Mouse (Mus musculus) embryonic stem cell, embryonic (primary cell): Measurements from ENCODE around the gene Nacad.

Experiments used
- CTCF ChIA-PET, 4 experiments: fragments of 300-600 bp in 2 of 4; fragments of 350-600 bp in 2 of 4; sonication (Branson Sonifier 250); formaldehyde crosslinking; loops; one replicate each; lab custom pipeline; 2022; ENCODE audit warnings: inconsistent platforms in 2 of 4; lab: Charles Lee
- POLR2A ChIA-PET, 4 experiments: fragments of 300-600 bp in 2 of 4; fragments of 350-600 bp in 2 of 4; sonication (Branson Sonifier 250); formaldehyde crosslinking; loops; one replicate each; lab custom pipeline; 2022; ENCODE audit warnings: antibody characterized with exemption in 4 of 4, inconsistent platforms in 1 of 4; lab: Charles Lee

Gene Nacad

GRCm38 (mm10) chr11:6597523-6597922, 8.3 kb downstream of the Nacad start:
- CTCF ChIA-PET: interaction anchor here in 2 of 4 experiments (1.1 to 2.0 kb wide), 7 partner anchors 9 to 195 kb away, joined by 3 to 6 read pairs (median 4); no protein-coding TSS in a partner anchor
- POLR2A ChIA-PET: interaction anchor here in 3 of 4 experiments (0.6 to 31.2 kb wide), 14 partner anchors 8 to 70 kb away, joined by 3 to 915 read pairs (median 5); partner anchors contain the start of genes Tbrg4 (in 2 of the 3) and Nacad (in 1 of the 3)

- CTCF ChIA-PET: interaction anchor here in 1 of 4 experiments (0.9 to 2.0 kb wide), 3 partner anchors 27 to 194 kb away, joined by 3 to 6 read pairs (median 4); no protein-coding TSS in a partner anchor
- POLR2A ChIA-PET: interaction anchor here in 3 of 4 experiments (0.6 to 31.2 kb wide), 12 partner anchors 8 to 495 kb away, joined by 3 to 915 read pairs (median 4); partner anchors contain the start of genes Tbrg4 (in 2 of the 3) and Nacad (in 1 of the 3)
These were observed 9.2 kb downstream of the Nacad start for GRCm38 (mm10) chr11:6596616-6597015.

GRCm38 (mm10) chr11:6596205-6596604, 9.6 kb downstream of the Nacad start:
- CTCF ChIA-PET: interaction anchor here in 1 of 4 experiments (0.9 kb wide), 1 partner anchor 27 kb away, joined by 3 read pairs; no protein-coding TSS in a partner anchor
- POLR2A ChIA-PET: interaction anchor here in 3 of 4 experiments (0.6 to 31.2 kb wide), 12 partner anchors 7 to 1501 kb away, joined by 3 to 915 read pairs (median 6); partner anchors contain the start of genes Tbrg4 (in 3 of the 3) and Nacad (in 1 of the 3)

- POLR2A ChIA-PET: interaction anchor here in 3 of 4 experiments (0.7 to 31.2 kb wide), 9 partner anchors 8 to 1501 kb away, joined by 3 to 915 read pairs (median 18); partner anchors contain the start of genes Tbrg4 (in 3 of the 3) and Nacad (in 1 of the 3)
- CTCF ChIA-PET: interaction anchor here in 1 of 4 experiments (1.6 kb wide), 1 partner anchor 9 kb away, joined by 4 read pairs; no protein-coding TSS in a partner anchor
These were observed 10.5 kb downstream of the Nacad start for GRCm38 (mm10) chr11:6595339-6595738.

GRCm38 (mm10) chr11:6594845-6595244, 11.0 kb downstream of the Nacad start:
- CTCF ChIA-PET: interaction anchor here in 1 of 4 experiments (1.6 kb wide), 1 partner anchor 9 kb away, joined by 4 read pairs; no protein-coding TSS in a partner anchor
- POLR2A ChIA-PET: interaction anchor here (0.6 to 31.2 kb wide), 12 partner anchors 9 to 71 kb away, joined by 3 to 915 read pairs (median 13); partner anchors contain the start of genes Tbrg4 (in 3 of the 4) and Nacad (in 2 of the 4)

GRCm38 (mm10) chr11:6593406-6593805, 12.4 kb downstream of the Nacad start:
- ChIA-PET POLR2A (interaction anchor here (0.5 to 31.2 kb wide), 34 partner anchors 8 to 410 kb away, joined by 3 to 915 read pairs (median 4); partner anchors contain the start of genes Nacad (in 3 of the 4), Tbrg4 (in 3 of the 4) and H2afv (in 1 of the 4)), CTCF (no interaction called here)

GRCm38 (mm10) chr11:6590933-6591675, 14.7 kb downstream of the Nacad start:
- POLR2A ChIA-PET: interaction anchor here (0.8 to 31.2 kb wide), 6 partner anchors 13 to 38 kb away, joined by 3 to 915 read pairs (median 38); partner anchors contain the start of genes Nacad (in 2 of the 4) and Tbrg4 (in 2 of the 4)
- CTCF ChIA-PET: no interaction called here

GRCm38 (mm10) chr11:6589838-6590237, 16.0 kb downstream of the Nacad start:
- ChIA-PET POLR2A (interaction anchor here in 2 of 4 experiments (6.5 to 31.2 kb wide), 2 partner anchors 15 to 30 kb away, joined by 53 to 569 read pairs; partner anchors contain the start of genes Nacad (in 1 of the 2) and Tbrg4 (in 1 of the 2)), CTCF (interaction anchor here in 1 of 4 experiments (0.5 kb wide), 1 partner anchor 1700 kb away, joined by 4 read pairs; no protein-coding TSS in a partner anchor)

GRCm38 (mm10) chr11:6588295-6588694, 17.6 kb downstream of the Nacad start:
- POLR2A ChIA-PET: interaction anchor here (0.6 to 3.2 kb wide), 21 partner anchors 9 to 1729 kb away, joined by 3 to 13 read pairs (median 3); partner anchors contain the start of gene Tbrg4 (in 1 of the 4)
- CTCF ChIA-PET: interaction anchor here in 1 of 4 experiments (0.5 to 1.3 kb wide), 3 partner anchors 10 to 87 kb away, joined by 3 to 4 read pairs (median 4); no protein-coding TSS in a partner anchor

GRCm38 (mm10) chr11:6587249-6587940, 18.5 kb downstream of the Nacad start:
- CTCF ChIA-PET: interaction anchor here in 3 of 4 experiments (1.0 to 1.5 kb wide), 3 partner anchors 11 to 60 kb away, joined by 3 to 7 read pairs (median 4); no protein-coding TSS in a partner anchor

GRCm38 (mm10) chr11:6586660-6587059, 19.2 kb downstream of the Nacad start:
- ChIA-PET POLR2A (interaction anchor here in 2 of 4 experiments (0.8 to 3.2 kb wide), 8 partner anchors 12 to 63 kb away, joined by 3 to 13 read pairs (median 3); partner anchors contain the start of gene Tbrg4 (in 1 of the 2)), CTCF (interaction anchor here in 2 of 4 experiments (0.6 to 1.5 kb wide), 4 partner anchors 12 to 61 kb away, joined by 3 to 7 read pairs (median 4); no protein-coding TSS in a partner anchor)

More at GRCm38 (mm10) chr11:6587249-6587940, 18.5 kb downstream of the Nacad start:
- POLR2A ChIA-PET: interaction anchor here in 2 of 4 experiments (0.6 to 3.2 kb wide), 11 partner anchors 10 to 113 kb away, joined by 3 to 13 read pairs (median 5); partner anchors contain the start of gene Tbrg4 (in 1 of the 2)

GRCm38 (mm10) chr11:6585748-6586147, 20.1 kb downstream of the Nacad start:
- CTCF ChIA-PET: interaction anchor here in 1 of 4 experiments (1.2 kb wide), 1 partner anchor 13 kb away, joined by 5 read pairs; no protein-coding TSS in a partner anchor
- POLR2A ChIA-PET: interaction anchor here in 2 of 4 experiments (1.2 to 1.5 kb wide), 6 partner anchors 9 to 62 kb away, joined by 3 to 10 read pairs (median 3); no protein-coding TSS in a partner anchor

- CTCF ChIA-PET: no interaction called here
- POLR2A ChIA-PET: interaction anchor here in 2 of 4 experiments (0.6 to 1.9 kb wide), 5 partner anchors 11 to 139 kb away, joined by 3 to 6 read pairs (median 4); partner anchors contain the start of gene Tbrg4 (in 1 of the 2)
These were observed 24.3 kb downstream of the Nacad start for GRCm38 (mm10) chr11:6581560-6581959.

GRCm38 (mm10) chr11:6580065-6580750, 25.6 kb downstream of the Nacad start:
- POLR2A ChIA-PET: interaction anchor here in 3 of 4 experiments (0.7 to 1.9 kb wide), 11 partner anchors 8 to 136 kb away, joined by 3 to 5 read pairs (median 3); no protein-coding TSS in a partner anchor

GRCm38 (mm10) chr11:6579361-6579760, 26.5 kb downstream of the Nacad start:
- ChIA-PET CTCF (interaction anchor here in 1 of 4 experiments (2.2 kb wide), 1 partner anchor 10 kb away, joined by 10 read pairs; no protein-coding TSS in a partner anchor), POLR2A (interaction anchor here in 3 of 4 experiments (0.6 to 1.8 kb wide), 5 partner anchors 13 to 61 kb away, joined by 3 to 7 read pairs (median 3); no protein-coding TSS in a partner anchor)

More at GRCm38 (mm10) chr11:6580065-6580750, 25.6 kb downstream of the Nacad start:
- CTCF ChIA-PET: interaction anchor here in 1 of 4 experiments (2.2 kb wide), 1 partner anchor 11 kb away, joined by 10 read pairs; no protein-coding TSS in a partner anchor
